Mouse (Mus musculus) embryonic fibroblast, embryonic 13.5 days (primary cell): ENCODE results near the gene Gm42715. TPM values are rescaled to one million over a fixed set of nuclear protein-coding genes. Genes with fewer than 3 reads are reported as not detected.

Source experiments
- H3K27ac ChIP-seq: 2 replicates; pipeline ENCODE4 v1.5.1; 2012; ENCODE audit warnings: low read length, control low read depth, inconsistent platforms; ENCODE audit not compliant: insufficient read depth
- H3K4me1 ChIP-seq: 2 replicates; pipeline ENCODE4 v1.6.1; 2011; ENCODE audit warnings: low read length; ENCODE audit not compliant: control insufficient read depth, insufficient read depth
- H3K4me3 ChIP-seq: 2 replicates; pipeline ENCODE4 v1.5.1; 2011; ENCODE audit warnings: mild to moderate bottlenecking, control low read depth, low read length; ENCODE audit not compliant: insufficient read depth
- CTCF ChIP-seq: IDR thresholded peaks from 2 replicates; pipeline ENCODE4 v1.5.1; 2011; ENCODE audit warnings: mild to moderate bottlenecking, control low read depth, low read length, moderate library complexity, borderline replicate concordance; ENCODE audit not compliant: insufficient read depth
- POLR2A ChIP-seq: IDR thresholded peaks from 2 replicates; pipeline ENCODE4 v1.6.1; 2011; ENCODE audit warnings: low read depth, mild to moderate bottlenecking, control low read depth, low read length, moderate library complexity
- polyA plus RNA-seq: library from polyadenylated mRNA; stranded (reverse); fragments of >200 nt; gene quantifications from 2 replicates; pipeline ENCODE4 v1.2.4, GENCODE M21; 2011; ENCODE audit warnings: low read depth; ENCODE audit not compliant: missing spikeins, insufficient read length

Gm42715 gene
- polyA plus RNA-seq, 1 experiment = 10.3 TPM

GRCm38 (mm10) chr7:127516344-127516743 is 3.0 kb upstream of the Gm42715 start:
- Histone ChIP-seq H3K27ac (no peak overlapping the region), H3K4me1 (peaks cover 2% of the 10 kb centered on the region; the same call in 1 of the 2 replicates), H3K4me3 (no peak overlapping the region)
- TF ChIP-seq POLR2A (no peak), CTCF (no peak)

- H3K4me1 ChIP-seq = peaks cover 4% of the 10 kb centered on the region
- no peak overlapping the region for H3K4me3 ChIP-seq
- TF ChIP-seq POLR2A = no peak
- TF ChIP-seq CTCF = no peak
- no peak overlapping the region for H3K27ac ChIP-seq
Observed at GRCm38 (mm10) chr7:127541671-127542070, 22.3 kb downstream of the Gm42715 start.

GRCm38 (mm10) chr7:127549116-127549835 is 29.9 kb downstream of the Gm42715 start:
- Histone ChIP-seq H3K4me1 (peaks cover 4% of the 10 kb centered on the region), H3K4me3 (no peak overlapping the region), H3K27ac (no peak overlapping the region)
- TF ChIP-seq CTCF = no peak

- no peak overlapping the region for H3K27ac ChIP-seq
- TF ChIP-seq CTCF (no peak), POLR2A (no peak)
- no peaks in the 10 kb centered on the region; the same call in 1 of the 2 replicates for H3K4me1 ChIP-seq
Observed at GRCm38 (mm10) chr7:127551558-127551957, 32.2 kb downstream of the Gm42715 start.

GRCm38 (mm10) chr7:127560580-127560979 is 41.2 kb downstream of the Gm42715 start:
- Histone ChIP-seq H3K4me3 (no peak overlapping the region), H3K27ac (no peak overlapping the region), H3K4me1 (peaks cover 4% of the 10 kb centered on the region; the same call in 1 of the 2 replicates)
- TF ChIP-seq POLR2A = no peak
- TF ChIP-seq CTCF = no peak

More at GRCm38 (mm10) chr7:127551558-127551957, 32.2 kb downstream of the Gm42715 start:
- H3K4me3 ChIP-seq = no peak overlapping the region

GRCm38 (mm10) chr7:127561340-127561858 is 42.0 kb downstream of the Gm42715 start, which contains the start of gene Tmem265:
Gene Tmem265, plus strand, starts transcription at chr7:127561390.
- Histone ChIP-seq H3K27ac (no peak within 1 kb of the TSS), H3K4me3 (no peak within 1 kb of the TSS), H3K4me1 (peaks cover 4% of the 10 kb centered on the region; the same call in 1 of the 2 replicates)
- TF ChIP-seq POLR2A (no peak), CTCF (no peak)

GRCm38 (mm10) chr7:127564381-127565150 is 45.2 kb downstream of the Gm42715 start:
- TF ChIP-seq CTCF = no peak
- TF ChIP-seq POLR2A = no peak
- Histone ChIP-seq H3K4me3 (no peak overlapping the region), H3K4me1 (peaks cover 4% of the 10 kb centered on the region; the same call in 1 of the 2 replicates), H3K27ac (peak overlapping the region; percentile 75)

GRCm38 (mm10) chr7:127572895-127573471 is 53.6 kb downstream of the Gm42715 start, which contains the start of gene Phkg2:
Gene Phkg2, plus strand, starts transcription at chr7:127573340.
- Histone ChIP-seq H3K4me3 (peak within 1 kb of the TSS; percentile 84), H3K27ac (peak within 1 kb of the TSS; percentile 45), H3K4me1 (no peaks in the 10 kb centered on the region)
- TF ChIP-seq CTCF (no peak), POLR2A (peak; percentile 84)

- Histone ChIP-seq H3K4me1 (no peaks in the 10 kb centered on the region), H3K4me3 (peak overlapping the region; percentile 84), H3K27ac (no peak overlapping the region)
- TF ChIP-seq POLR2A (no peak), CTCF (no peak)
Observed at GRCm38 (mm10) chr7:127573503-127574008, 54.2 kb downstream of the Gm42715 start.
